Mouse (Mus musculus): ENCODE results near the gene Rab28.
A peak's percentile ranks its signal among the peaks of the same experiment; 100 is the strongest.

The Rab28 gene

GRCm38 (mm10) chr5:41625544-41625943, 82.4 kb downstream of the Rab28 start:
- DNase-seq: no peak

- no peak for DNase-seq
Measured at GRCm38 (mm10) chr5:41621748-41622147, 86.2 kb downstream of the Rab28 start.

DNA sequence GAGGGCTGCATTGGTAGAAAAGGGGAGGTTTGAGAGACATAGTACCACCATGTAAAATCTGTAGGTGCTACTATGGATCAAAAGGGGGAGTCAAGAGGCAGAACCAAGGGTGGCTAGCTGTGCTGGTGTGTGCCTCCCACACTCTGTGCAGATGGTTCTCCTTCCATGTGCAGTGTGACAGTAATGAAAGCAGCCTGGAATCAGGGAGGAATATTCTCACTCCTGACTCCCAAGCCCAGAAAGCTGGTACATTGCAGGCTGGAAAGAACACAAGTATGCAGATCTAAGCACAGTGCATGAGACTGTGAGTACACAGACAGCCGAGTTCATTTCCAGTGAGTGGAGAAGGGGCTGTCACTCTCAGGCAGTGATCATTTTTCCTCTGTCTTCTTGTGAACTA, 89.0 kb downstream of the Rab28 start:
- DNase-seq: no peak

GRCm38 (mm10) chr5:41610447-41611030, 97.4 kb downstream of the Rab28 start:
- DNase-seq: no peak

GRCm38 (mm10) chr5:41596242-41597117, 111.5 kb downstream of the Rab28 start:
- no peak for DNase-seq

DNA sequence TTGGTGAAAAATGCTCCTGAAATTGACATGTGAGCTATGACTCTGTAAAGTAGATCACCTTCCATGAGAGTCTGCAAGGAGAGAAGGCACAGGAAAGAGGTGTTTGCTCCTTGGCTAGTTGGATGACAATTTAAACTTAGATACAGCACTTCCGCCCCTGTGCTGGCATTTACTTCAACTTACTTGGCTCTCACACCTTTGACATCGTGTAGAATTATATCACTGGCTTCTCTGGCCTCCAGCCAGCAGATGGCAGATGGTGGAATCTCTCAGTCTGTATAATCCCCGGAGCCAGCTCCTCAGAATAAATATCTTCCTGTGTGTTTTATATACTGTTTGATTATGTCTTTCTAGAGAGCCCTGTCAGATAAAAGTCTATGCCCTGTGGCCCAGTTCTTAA, 112.8 kb downstream of the Rab28 start:
- DNase-seq: peak; percentile 31

GRCm38 (mm10) chr5:41578051-41578450, 129.9 kb downstream of the Rab28 start:
- no peak for DNase-seq
